In the genomic region with DNA sequence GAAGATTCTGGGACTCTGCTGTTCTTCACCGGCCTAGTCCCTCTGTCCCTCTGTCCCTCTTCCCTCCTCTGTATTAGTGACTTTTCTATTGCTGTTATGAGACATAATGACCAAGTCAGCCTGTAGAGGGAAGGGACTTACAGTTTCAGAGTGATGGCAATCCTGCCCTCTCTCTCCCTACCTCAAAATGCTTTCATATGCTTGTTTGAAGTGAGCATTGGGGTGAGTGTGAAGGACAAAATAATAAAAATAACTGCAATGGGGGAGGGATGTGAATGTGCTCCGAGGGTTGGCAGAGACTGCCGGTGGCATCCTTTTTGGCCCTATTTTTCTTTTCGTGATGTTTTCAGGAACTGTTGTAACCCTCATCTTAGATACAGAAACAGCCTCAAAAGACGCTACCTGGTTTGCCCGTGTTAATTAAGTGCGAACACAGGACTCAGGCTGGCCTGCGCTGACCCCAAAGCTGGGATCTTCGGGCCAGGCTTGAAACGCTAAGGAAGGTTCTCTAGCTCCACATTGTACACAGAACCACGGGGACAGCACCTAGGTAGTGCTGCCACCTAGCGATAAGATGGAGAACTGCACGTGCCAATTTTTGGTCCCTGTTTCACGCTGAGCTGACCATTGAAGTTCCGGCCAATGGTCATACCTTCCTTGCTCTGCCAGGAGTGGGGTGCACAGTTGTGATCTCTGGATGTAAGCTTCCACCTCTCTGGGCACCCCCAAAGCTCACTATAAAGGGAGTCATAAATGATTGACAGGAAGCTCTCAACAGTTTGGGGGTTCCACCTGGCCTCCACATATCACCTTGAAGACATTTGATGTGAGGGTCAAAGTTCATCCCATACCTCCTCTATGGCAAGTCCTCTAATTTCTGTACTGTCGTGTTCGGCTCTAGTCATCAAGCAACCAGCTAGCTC, we compare ENCODE assay signal across 8 mouse cellular contexts. TPM values are rescaled to one million over a fixed set of nuclear protein-coding genes. Genes with fewer than 3 reads are reported as not detected.
A peak's percentile ranks its signal among the peaks of the same experiment; 100 is the strongest.
DNase-seq lines count a peak whose midpoint lies in the region; ATAC-seq lines count a peak whose summit lies in the region.

No protein-coding gene starts in this region.

- H3K36me3 ChIP-seq in forebrain, embryonic 11.5 days (ENCODE audit: control insufficient read depth, insufficient read depth, low read length) = no peaks in the 10 kb centered on the region
- no peaks in the 10 kb centered on the region for H3K36me3 ChIP-seq in forebrain, embryonic 13.5 days (ENCODE audit: poor library complexity, severe bottlenecking)

- H3K4me2 ChIP-seq in forebrain, embryonic 11.5 days (ENCODE audit: low read depth, low read length, severe bottlenecking) = no peak overlapping the region
- no peak overlapping the region for H3K4me2 ChIP-seq in forebrain, embryonic 13.5 days

- 39% methylated on average over 17 of the region's 17 CpGs for WGBS in forebrain, embryonic 11.5 days
- 36% methylated on average over 17 of the region's 17 CpGs for WGBS in forebrain, embryonic 13.5 days

- H3K4me1 ChIP-seq in forebrain, embryonic 11.5 days (replicated peaks; ENCODE audit: control insufficient read depth, insufficient read depth, low read length) = no peaks in the 10 kb centered on the region
- no peaks in the 10 kb centered on the region for H3K4me1 ChIP-seq in forebrain, embryonic 13.5 days

- no peak overlapping the region for H3K27ac ChIP-seq in forebrain, embryonic 11.5 days (ENCODE audit: low read depth, low read length)
- no peak overlapping the region for H3K27ac ChIP-seq in forebrain, embryonic 13.5 days

- no peak overlapping the region for H3K4me3 ChIP-seq in forebrain, embryonic 11.5 days (ENCODE audit: low read depth, low read length)
- no peak overlapping the region for H3K4me3 ChIP-seq in forebrain, embryonic 13.5 days

- no peaks in the 10 kb centered on the region for H3K27me3 ChIP-seq in forebrain, embryonic 11.5 days (ENCODE audit: control insufficient read depth, insufficient read depth, low read length)
- H3K27me3 ChIP-seq in forebrain, embryonic 13.5 days = no peaks in the 10 kb centered on the region

- no peak for ATAC-seq in forebrain, embryonic 11.5 days (replicated peaks; ENCODE audit: low FRiP score)
- ATAC-seq in forebrain, embryonic 13.5 days = no peak; the same call in 1 of the 2 replicates
- peak; percentile 87 for ATAC-seq in granulocyte monocyte progenitor cell, adult 5-6 weeks (replicated peaks; ENCODE audit: poor library complexity, severe bottlenecking)

- H3K9ac ChIP-seq in forebrain, embryonic 11.5 days (ENCODE audit: low read length) = no peak overlapping the region
- no peak overlapping the region for H3K9ac ChIP-seq in forebrain, embryonic 13.5 days

- peak; percentile 79 for DNase-seq in forebrain, embryonic 11.5 days (ENCODE audit: low spot score)
- peak; percentile 70 for DNase-seq in ZHBTc4 (ENCODE audit: low read depth, low spot score)
- DNase-seq in cerebellum, postnatal 25 days = peak; percentile 69 to 80
- DNase-seq in kidney, postnatal 4 days = peak; percentile 82 to 83
- peak; percentile 60 to 82 for DNase-seq in lung, postnatal 4 days
- peak; percentile 30 for DNase-seq in spleen, adult 12 weeks (ENCODE audit: low spot score)

- H3K9me3 ChIP-seq in forebrain, embryonic 11.5 days (ENCODE audit: control insufficient read depth, low read length) = no peaks in the 10 kb centered on the region
- no peaks in the 10 kb centered on the region for H3K9me3 ChIP-seq in forebrain, embryonic 13.5 days (replicated peaks)

RNA-seq across cellular contexts. Expression of a gene that starts 17.1 kb away (rescaled TPM):
- polyA plus RNA-seq in forebrain, embryonic 11.5 days (2014; fragmentation: Nextera tagmentation; extraction: Ambion mirVana) = 0.84 and 1.0 TPM in 2 replicates
- 2.2 and 2.6 TPM in 2 replicates for polyA plus RNA-seq in forebrain, embryonic 13.5 days (2015; fragmentation: Nextera tagmentation; extraction: Ambion mirVana)
- not detected in 2 replicates for total RNA-seq in granulocyte monocyte progenitor cell, adult 5-6 weeks (2014; fragmentation: Nextera tagmentation)
- total RNA-seq in granulocyte monocyte progenitor cell, adult 5-6 weeks (2017) = not detected in 2 replicates

RNA-seq across cellular contexts. Expression of a gene that starts 42.8 kb away (rescaled TPM):
- 1.3 and 1.5 TPM in 2 replicates for polyA plus RNA-seq in forebrain, embryonic 11.5 days (2014; fragmentation: Nextera tagmentation; extraction: Ambion mirVana)
- polyA plus RNA-seq in forebrain, embryonic 13.5 days (2015; fragmentation: Nextera tagmentation; extraction: Ambion mirVana) = 0.38 and 0.53 TPM in 2 replicates
- total RNA-seq in granulocyte monocyte progenitor cell, adult 5-6 weeks (2014; fragmentation: Nextera tagmentation) = 18.5 and 22.2 TPM in 2 replicates
- 30.5 and 31.1 TPM in 2 replicates for total RNA-seq in granulocyte monocyte progenitor cell, adult 5-6 weeks (2017)

Comparison
In these comparisons a context has a peak if more than half of its experiments do, and no peak if none do; other contexts are left out.
1. DNase-seq: peak in every context shown above with its lines; median percentile 82 in kidney, postnatal 4 days; 79 in forebrain, embryonic 11.5 days; 74 in cerebellum, postnatal 25 days; 71 in lung, postnatal 4 days; 70 in ZHBTc4; 30 in spleen, adult 12 weeks.